Mouse (Mus musculus) neural tube, embryonic 11.5 days (tissue): Measurements from ENCODE around the gene Mrpl58. TPM values are rescaled to one million over a fixed set of nuclear protein-coding genes. Genes with fewer than 3 reads are reported as not detected.
A peak's percentile ranks its signal among the peaks of the same experiment; 100 is the strongest.
"Not testable (repeated sequence)": the region's sequence is repeated elsewhere in the genome, so short reads cannot be mapped to it uniquely, and the experiment has no call there.

Experiments
- ATAC-seq: fragments of 200-750 bp; cut with Nextera tagmentation; 2 replicates; pipeline ENCODE4 v1.8.0; 2017; ENCODE audit warnings: moderate number of reproducible peaks, mild to moderate bottlenecking, moderate TSS enrichment, moderate library complexity; ENCODE audit not compliant: insufficient read depth, low FRiP score, low TSS enrichment
- DNase-seq: peaks from one replicate; pipeline ENCODE4 v3.0.0-alpha.2; 2015; ENCODE audit warnings: low spot score
- H3K27ac ChIP-seq: fragments of 300-500 bp; sonication (generic); 2 replicates; pipeline ENCODE4 v1.5.1; 2014; ENCODE audit warnings: low read depth, mild to moderate bottlenecking, low read length
- H3K27me3 ChIP-seq: fragments of 300-500 bp; sonication (generic); 2 replicates; pipeline ENCODE4 v1.6.1; 2014; ENCODE audit warnings: mild to moderate bottlenecking, low read length, mixed read lengths; ENCODE audit not compliant: control insufficient read depth, insufficient read depth
- H3K36me3 ChIP-seq: fragments of 300-500 bp; sonication (generic); 2 replicates; pipeline ENCODE4 v1.6.1; 2014; ENCODE audit warnings: mild to moderate bottlenecking, low read length, moderate library complexity, mixed read lengths; ENCODE audit not compliant: control insufficient read depth, insufficient read depth
- H3K4me1 ChIP-seq: fragments of 300-500 bp; sonication (generic); 2 replicates; pipeline ENCODE4 v1.6.1; 2014; ENCODE audit warnings: low read length, mixed read lengths; ENCODE audit not compliant: control insufficient read depth, insufficient read depth
- H3K4me2 ChIP-seq: fragments of 300-500 bp; sonication (generic); 2 replicates; pipeline ENCODE4 v1.6.1; 2014; ENCODE audit warnings: low read depth, mild to moderate bottlenecking, moderate library complexity
- H3K4me3 ChIP-seq: fragments of 300-500 bp; sonication (generic); 2 replicates; pipeline ENCODE4 v1.5.1; 2014; ENCODE audit warnings: low read depth, low read length
- H3K9ac ChIP-seq: fragments of 300-500 bp; sonication (generic); 2 replicates; pipeline ENCODE4 v1.6.1; 2014; ENCODE audit warnings: mild to moderate bottlenecking, low read length
- H3K9me3 ChIP-seq: fragments of 300-500 bp; sonication (generic); 2 replicates; pipeline ENCODE4 v1.6.1; 2016; ENCODE audit warnings: low read length; ENCODE audit not compliant: control insufficient read depth
- WGBS: fragments of 180-500 bp; shearing (Covaris S2); extraction: QIAGEN DNeasy Blood & Tissue Kit; methylation state at CpG from one replicate; pipeline ENCODE4 v1.1.7; 2014; 5-methylcytosine and 5-hydroxymethylcytosine counted together
- polyA plus RNA-seq: library from polyadenylated mRNA; unstranded; fragments of >200 nt; fragmentation: Nextera tagmentation; extraction: Ambion mirVana; gene quantifications from 2 replicates; pipeline ENCODE4 v1.2.1, GENCODE M21; 2014

Mrpl58 gene
- polyA plus RNA-seq, 1 experiment from 2014 or later: 230 TPM

DNA sequence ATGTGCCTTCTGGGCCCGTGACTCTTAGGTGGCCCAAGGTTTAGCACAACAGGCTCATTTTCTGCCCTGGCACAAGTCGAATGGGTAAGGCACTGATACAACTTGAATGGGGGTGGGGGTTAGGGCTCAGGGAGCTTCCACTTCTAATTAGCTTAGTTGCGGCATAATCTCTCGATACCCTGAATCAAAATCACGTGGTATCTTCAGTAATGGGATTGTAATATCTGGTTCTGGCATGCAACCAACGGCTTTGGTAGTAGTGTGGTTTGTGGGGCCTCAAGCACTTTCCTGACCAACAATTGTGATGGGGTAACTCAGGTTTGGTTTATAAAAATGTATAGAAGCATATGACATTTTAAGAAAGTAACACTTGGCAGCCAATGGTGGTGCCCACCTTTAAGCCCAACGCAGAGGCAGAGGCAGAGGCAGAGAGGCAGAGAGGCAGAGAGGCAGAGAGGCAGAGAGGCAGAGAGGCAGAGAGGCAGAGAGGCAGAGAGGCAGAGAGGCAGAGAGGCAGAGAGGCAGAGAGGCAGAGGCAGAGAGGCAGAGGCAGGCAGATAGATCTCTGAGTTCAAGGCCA, 48.8 kb downstream of the Mrpl58 start:
- no peak overlapping the region for H3K4me2 ChIP-seq
- no peaks in the 10 kb centered on the region for H3K27me3 ChIP-seq
- no peaks in the 10 kb centered on the region for H3K4me1 ChIP-seq
- no peak overlapping the region for H3K9ac ChIP-seq
- H3K27ac ChIP-seq: no peak overlapping the region
- no peak for ATAC-seq
- H3K4me3 ChIP-seq: no peak overlapping the region
- 89% methylated on average over 7 of the region's 7 CpGs for WGBS
- no peaks in the 10 kb centered on the region for H3K9me3 ChIP-seq
- H3K36me3 ChIP-seq: no peaks in the 10 kb centered on the region
- DNase-seq: no peak

- no peak overlapping the region for H3K4me3 ChIP-seq
- WGBS: 75% methylated on average over 4 of the region's 4 CpGs
- H3K27ac ChIP-seq: no peak overlapping the region
- ATAC-seq (no peak), DNase-seq (no peak)
- H3K4me2 ChIP-seq: no peak overlapping the region
- H3K36me3 ChIP-seq: no peaks in the 10 kb centered on the region
- no peak overlapping the region for H3K9ac ChIP-seq
- no peaks in the 10 kb centered on the region for H3K4me1 ChIP-seq
- H3K27me3 ChIP-seq: no peaks in the 10 kb centered on the region
- H3K9me3 ChIP-seq: no peaks in the 10 kb centered on the region
Observed at GRCm38 (mm10) chr11:115453306-115453705, 49.8 kb downstream of the Mrpl58 start.

DNA sequence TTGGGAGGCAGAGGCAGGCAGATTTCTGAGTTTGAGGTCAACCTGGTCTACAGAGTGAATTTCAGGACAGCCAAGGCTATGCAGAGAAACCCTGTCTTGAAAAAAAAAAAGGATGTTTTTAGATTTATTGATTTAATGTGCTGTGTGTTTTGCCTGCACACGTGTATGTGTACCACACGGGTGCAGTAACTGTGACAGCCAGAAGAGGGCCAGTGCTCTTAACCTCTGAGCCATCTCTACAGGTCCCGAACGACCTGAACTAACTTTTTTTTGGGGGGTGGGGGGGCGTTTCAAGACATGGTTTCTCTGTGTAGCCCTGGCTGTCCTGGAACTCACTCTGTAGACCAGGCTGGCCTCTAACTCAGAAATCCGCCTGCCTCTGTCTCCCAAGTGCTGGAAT, 51.3 kb downstream of the Mrpl58 start:
- not testable (repeated sequence) for ATAC-seq, H3K4me3 ChIP-seq, DNase-seq, H3K4me2 ChIP-seq, H3K9me3 ChIP-seq, H3K27me3 ChIP-seq, H3K9ac ChIP-seq, H3K4me1 ChIP-seq, H3K27ac ChIP-seq, H3K36me3 ChIP-seq
- WGBS: 86% methylated on average over 6 of the region's 6 CpGs

- Histone ChIP-seq H3K36me3 (no peaks in the 10 kb centered on the region), H3K4me1 (no peaks in the 10 kb centered on the region), H3K9me3 (no peaks in the 10 kb centered on the region), H3K9ac (no peak overlapping the region), H3K4me3 (no peak overlapping the region), H3K27me3 (no peaks in the 10 kb centered on the region), H3K4me2 (no peak overlapping the region), H3K27ac (no peak overlapping the region)
- DNase-seq (no peak), ATAC-seq (no peak)
- WGBS: 86% methylated on average over 15 of the region's 15 CpGs
Observed at GRCm38 (mm10) chr11:115455619-115456018, 52.1 kb downstream of the Mrpl58 start.

DNA sequence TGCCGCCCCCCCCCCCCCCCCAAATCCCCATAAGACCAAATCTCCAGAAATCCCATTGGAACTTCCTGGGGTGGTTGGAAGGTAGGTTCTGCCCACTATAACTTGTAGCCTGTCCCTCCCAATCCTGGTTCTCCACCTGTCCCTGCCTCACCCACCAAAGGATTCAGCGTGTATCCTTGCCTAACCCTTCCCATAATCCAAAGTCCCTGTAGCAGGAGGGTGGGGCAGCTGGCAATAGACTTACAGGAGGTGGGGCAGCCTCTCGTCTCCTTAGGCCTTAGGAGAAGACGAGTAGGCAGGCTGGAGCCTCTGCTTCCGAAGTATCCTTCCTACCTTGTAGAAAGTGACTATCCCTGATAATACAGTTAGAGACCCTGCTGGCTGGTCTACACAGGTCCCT, 52.6 kb downstream of the Mrpl58 start:
- H3K4me1 ChIP-seq: no peaks in the 10 kb centered on the region
- H3K27ac ChIP-seq: no peak overlapping the region
- H3K36me3 ChIP-seq: no peaks in the 10 kb centered on the region
- DNase-seq (no peak), ATAC-seq (no peak)
- no peak overlapping the region for H3K4me3 ChIP-seq
- H3K27me3 ChIP-seq: no peaks in the 10 kb centered on the region
- no peak overlapping the region for H3K4me2 ChIP-seq
- no peaks in the 10 kb centered on the region for H3K9me3 ChIP-seq
- whole genome bisulfite sequencing: 94% methylated on average over 5 of the region's 5 CpGs
- H3K9ac ChIP-seq: no peak overlapping the region

DNA sequence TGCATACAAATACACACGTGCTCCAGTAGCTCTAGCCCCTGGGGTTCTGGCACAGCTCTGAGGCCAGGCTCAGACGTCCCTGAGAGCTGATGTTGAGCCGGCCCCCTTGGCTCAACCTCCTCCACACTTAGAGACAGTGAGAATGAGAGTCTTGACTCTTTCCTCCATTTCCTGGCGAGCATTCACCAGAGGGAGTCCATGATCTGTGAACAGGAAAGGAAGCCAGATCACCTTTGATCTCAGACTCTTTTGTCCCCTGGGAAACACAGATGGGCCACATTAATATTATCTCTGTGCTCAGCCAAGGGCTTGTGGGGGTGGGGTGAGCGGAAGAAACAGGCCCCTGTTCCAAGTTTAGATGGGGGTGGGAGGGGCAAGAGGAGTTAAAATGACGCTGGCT, 53.9 kb downstream of the Mrpl58 start:
- no peak for ATAC-seq
- peak; percentile 18 for DNase-seq
- Histone ChIP-seq H3K4me2 (no peak overlapping the region), H3K4me3 (no peak overlapping the region), H3K4me1 (no peaks in the 10 kb centered on the region), H3K36me3 (no peaks in the 10 kb centered on the region), H3K27ac (no peak overlapping the region), H3K9me3 (no peaks in the 10 kb centered on the region), H3K9ac (no peak overlapping the region), H3K27me3 (no peaks in the 10 kb centered on the region)
- whole genome bisulfite sequencing: 39% methylated on average over 6 of the region's 6 CpGs

DNA sequence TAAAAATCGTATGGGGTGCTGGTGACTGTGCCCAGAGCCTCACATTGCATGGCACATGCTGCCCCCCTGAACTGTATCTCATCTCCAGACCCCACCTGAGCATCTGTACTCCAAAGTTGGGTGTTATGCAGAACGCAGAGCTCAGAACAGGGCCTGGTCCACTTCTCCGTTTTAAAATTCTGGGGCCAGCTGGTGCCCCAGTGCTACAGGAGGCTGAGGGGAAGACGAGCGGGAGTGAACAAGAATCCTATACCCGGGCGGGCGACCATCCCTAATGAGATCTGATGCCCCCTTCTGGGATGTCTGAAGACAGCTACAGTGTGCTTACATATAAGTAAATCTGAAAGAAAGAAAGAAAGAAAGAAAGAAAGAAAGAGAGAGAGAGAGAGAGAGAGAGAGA, 57.4 kb downstream of the Mrpl58 start:
- Histone ChIP-seq H3K27ac (no peak overlapping the region), H3K27me3 (no peaks in the 10 kb centered on the region), H3K4me2 (no peak overlapping the region), H3K4me3 (no peak overlapping the region), H3K9ac (no peak overlapping the region), H3K36me3 (no peaks in the 10 kb centered on the region), H3K9me3 (no peaks in the 10 kb centered on the region), H3K4me1 (no peaks in the 10 kb centered on the region)
- DNase-seq: no peak
- ATAC-seq: no peak
- 20% methylated on average over 8 of the region's 8 CpGs for WGBS

GRCm38 (mm10) chr11:115461846-115462242, 58.3 kb downstream of the Mrpl58 start:
- ATAC-seq: no peak
- Histone ChIP-seq H3K36me3 (no peaks in the 10 kb centered on the region), H3K27me3 (no peaks in the 10 kb centered on the region), H3K9me3 (no peaks in the 10 kb centered on the region), H3K27ac (no peak overlapping the region), H3K4me2 (no peak overlapping the region), H3K9ac (no peak overlapping the region), H3K4me1 (0 out of 2 replicates have a peak, but pooled peaks cover 2% of the 10 kb centered on the region), H3K4me3 (no peak overlapping the region)
- DNase-seq: no peak
- WGBS: 81% methylated on average over 5 of the region's 5 CpGs
